Mouse (Mus musculus) adrenal gland, adult 2 months (tissue): ENCODE data around the gene Sppl3. TPM values are rescaled to one million over a fixed set of nuclear protein-coding genes. Genes with fewer than 3 reads are reported as not detected.

Experiments
- polyA plus RNA-seq: library from polyadenylated mRNA; depleted of rRNA; stranded (reverse); fragments of >200 nt; gene quantifications from 2 replicates; pipeline ENCODE4 v1.2.3, GENCODE M21; 2012; rRNA removed
- total RNA-seq, 2 experiments: library from RNA; stranded (reverse); gene quantifications; 2 replicates each; pipeline ENCODE4 v1.2.3; 2021

The Sppl3 gene
- total and polyA plus RNA-seq, 3 experiments = 42.3 to 68.2 (median 49.4) TPM

Other genes with a start within 250 kb of the Sppl3 start
- gene Ankrd13a, start 236.5 kb upstream of the Sppl3 start, total RNA-seq = 10 to 100 TPM; 78.4 to 92.4 TPM
- 51.1 and 51.8 TPM in 2 replicates for gene Ankrd13a, start 236.5 kb upstream of the Sppl3 start, polyA plus RNA-seq
- 10 to 100 TPM; 35.5 to 40.9 TPM for gene Git2, start 235.6 kb upstream of the Sppl3 start, total RNA-seq
- gene Git2, start 235.6 kb upstream of the Sppl3 start, polyA plus RNA-seq = 37.7 and 40.5 TPM in 2 replicates
- gene 1500011B03Rik, start 187.7 kb upstream of the Sppl3 start, total RNA-seq = 10 to 100 TPM; 23.1 to 36.6 TPM
- 29.7 and 30.6 TPM in 2 replicates for gene 1500011B03Rik, start 187.7 kb upstream of the Sppl3 start, polyA plus RNA-seq
- gene 4930519G04Rik, start 157.5 kb upstream of the Sppl3 start, total RNA-seq = not detected
- not detected in 2 replicates for gene 4930519G04Rik, start 157.5 kb upstream of the Sppl3 start, polyA plus RNA-seq
- not detected for gene Gm9936, start 152.5 kb upstream of the Sppl3 start, total RNA-seq
- not detected in 2 replicates for gene Gm9936, start 152.5 kb upstream of the Sppl3 start, polyA plus RNA-seq
- gene Oasl2, start 114.2 kb upstream of the Sppl3 start, total RNA-seq = 10 to 100 TPM; 11.6 to 12.2 TPM
- 7.6 and 7.7 TPM in 2 replicates for gene Oasl2, start 114.2 kb upstream of the Sppl3 start, polyA plus RNA-seq
- 1 to 10 TPM in 1 of 2 experiments, under 1 TPM in 1; 0.98 to 1.3 TPM for gene Oasl1, start 87.9 kb upstream of the Sppl3 start, total RNA-seq
- gene Oasl1, start 87.9 kb upstream of the Sppl3 start, polyA plus RNA-seq = 5.0 and 7.4 TPM in 2 replicates
- gene 2210016L21Rik, start 69.0 kb upstream of the Sppl3 start, total RNA-seq = 10 to 100 TPM; 36.2 to 55.3 TPM
- 24.5 and 28.1 TPM in 2 replicates for gene 2210016L21Rik, start 69.0 kb upstream of the Sppl3 start, polyA plus RNA-seq
- under 1 TPM in 1 of 2 experiments, not detected in 1; 0.09 TPM for gene Hnf1a, start 40.0 kb upstream of the Sppl3 start, total RNA-seq
- gene Hnf1a, start 40.0 kb upstream of the Sppl3 start, polyA plus RNA-seq = 0.03 TPM in 1 of 2 replicates, not detected in the other
- not detected for gene Gm10401, start 87.2 kb downstream of the Sppl3 start, total RNA-seq
- not detected in 2 replicates for gene Gm10401, start 87.2 kb downstream of the Sppl3 start, polyA plus RNA-seq
- gene Acads, start 108.2 kb downstream of the Sppl3 start, total RNA-seq = 100 to 1,000 TPM; 181 to 208 TPM
- gene Acads, start 108.2 kb downstream of the Sppl3 start, polyA plus RNA-seq = 279 and 310 TPM in 2 replicates
- gene Unc119b, start 123.8 kb downstream of the Sppl3 start, total RNA-seq = 10 to 100 TPM; 32.0 to 44.8 TPM
- 37.5 and 39.2 TPM in 2 replicates for gene Unc119b, start 123.8 kb downstream of the Sppl3 start, polyA plus RNA-seq
- 100 to 1,000 TPM; 165 to 185 TPM for gene Mlec, start 147.0 kb downstream of the Sppl3 start, total RNA-seq
- gene Mlec, start 147.0 kb downstream of the Sppl3 start, polyA plus RNA-seq = 74.7 and 96.9 TPM in 2 replicates
- 10 to 100 TPM; 37.7 to 57.1 TPM for gene Cabp1, start 183.2 kb downstream of the Sppl3 start, total RNA-seq
- gene Cabp1, start 183.2 kb downstream of the Sppl3 start, polyA plus RNA-seq = 45.7 and 61.7 TPM in 2 replicates
- 10 to 100 TPM; 53.1 to 84.0 TPM for gene Pop5, start 224.7 kb downstream of the Sppl3 start, total RNA-seq
- 194 and 250 TPM in 2 replicates for gene Pop5, start 224.7 kb downstream of the Sppl3 start, polyA plus RNA-seq